Comparison of ENCODE assay signal across 19 mouse cellular contexts in the genomic region with DNA sequence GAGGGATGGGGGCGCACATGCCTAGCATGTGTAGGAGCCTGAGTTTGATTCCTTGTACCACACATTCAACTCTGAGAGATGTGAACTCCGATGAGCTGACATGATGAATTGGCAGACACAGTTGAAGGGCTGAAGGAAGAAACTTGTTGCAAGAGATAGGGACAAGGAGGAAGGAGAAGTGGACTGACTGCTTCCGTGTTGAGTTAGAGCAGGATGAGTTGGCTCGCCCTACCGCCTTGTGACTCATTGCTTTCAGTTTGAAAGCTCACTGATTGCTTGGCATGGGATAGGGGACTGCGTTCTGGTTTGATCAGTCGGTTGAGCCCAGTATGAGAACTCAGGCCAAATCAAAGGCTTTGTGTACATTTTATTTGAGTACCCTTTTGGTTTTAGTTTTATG. TPM values are rescaled to one million over a fixed set of nuclear protein-coding genes. Genes with fewer than 3 reads are reported as not detected.
DNase-seq lines count a peak whose midpoint lies in the region; ATAC-seq and TF ChIP-seq lines count a peak whose summit lies in the region.
"Had no signal": no experiment of that assay in that cellular context is flagged by ENCODE, and none has a peak within 500 bp of the region (broad histone marks: within the 10 kb centered on the region; RNA-seq: fewer than 3 reads in every experiment).

No protein-coding gene starts in this region.

- H3K4me3 ChIP-seq in lung, adult 2 months (replicated peaks; ENCODE audit: extremely low read depth, low read depth, low read length), result no peak overlapping the region
- no peak overlapping the region for H3K4me3 ChIP-seq in midbrain, embryonic 13.5 days (replicated peaks)
- H3K4me3 ChIP-seq: erythroblast, embryonic 14.5 days; liver, embryonic 12.5 days had no signal

- no peak overlapping the region for H3K4me2 ChIP-seq in midbrain, embryonic 13.5 days (replicated peaks)
- H3K4me2 ChIP-seq: hindbrain, embryonic 14.5 days; liver, embryonic 12.5 days had no signal

- peaks cover 2% of the 10 kb centered on the region; the same call in 1 of the 2 replicates for H3K36me3 ChIP-seq in midbrain, embryonic 13.5 days
- H3K36me3 ChIP-seq: liver, embryonic 12.5 days had no signal

- no peak overlapping the region for H3K9ac ChIP-seq in midbrain, embryonic 13.5 days (replicated peaks)
- H3K9ac ChIP-seq: forebrain, postnatal 0 days; hindbrain, embryonic 14.5 days; liver, embryonic 12.5 days had no signal

- peak; percentile 27 for DNase-seq in adrenal gland, adult 2 months
- DNase-seq in adrenal gland, postnatal 4 days (ENCODE audit: low spot score in 2 of 2), result no peak
- DNase-seq in lung, postnatal 36 days, result peak; percentile 53
- DNase-seq in lung, adult 2 months, result no peak
- DNase-seq in thymus, adult 18-20 months, result no peak
- DNase-seq: cerebellum, postnatal 10 days; forebrain, postnatal 0 days; gastrocnemius, postnatal 36 days; lung, postnatal 10 days; midbrain, embryonic 14.5 days; right cerebral cortex, postnatal 14 days had no signal

- no peaks in the 10 kb centered on the region for H3K4me1 ChIP-seq in lung, adult 2 months (ENCODE audit: control insufficient read depth, insufficient read depth, low read length)
- no peaks in the 10 kb centered on the region for H3K4me1 ChIP-seq in midbrain, embryonic 13.5 days (replicated peaks)
- H3K4me1 ChIP-seq: liver, embryonic 12.5 days had no signal

- no peaks in the 10 kb centered on the region for H3K9me3 ChIP-seq in midbrain, embryonic 13.5 days
- H3K9me3 ChIP-seq: liver, embryonic 12.5 days had no signal

- TF ChIP-seq CTCF in lung, adult 2 months (IDR thresholded peaks at IDR 0.05; ENCODE audit: insufficient read depth, low read length), result no peak

- ATAC-seq in megakaryocyte, adult 5-6 weeks (ENCODE audit: poor library complexity, severe bottlenecking), result peak; percentile 93
- no peak for ATAC-seq in erythroblast, adult 5-6 weeks (replicated peaks; ENCODE audit: low FRiP score, poor library complexity, severe bottlenecking)
- ATAC-seq in midbrain, embryonic 13.5 days, result no peak
- ATAC-seq: forebrain, postnatal 0 days; intestine, postnatal 0 days; liver, embryonic 12.5 days had no signal

- no peak overlapping the region for H3K27ac ChIP-seq in midbrain, embryonic 13.5 days
- H3K27ac ChIP-seq: hindbrain, embryonic 14.5 days; kidney, postnatal 0 days; liver, embryonic 12.5 days had no signal

- WGBS in lung, adult 2 months, result 68% methylated on average over 7 of the region's 7 CpGs
- WGBS in midbrain, embryonic 13.5 days, result 96% methylated on average over 7 of the region's 7 CpGs

- no peak for TF ChIP-seq POLR2A in lung, adult 2 months (IDR thresholded peaks at IDR 0.05; ENCODE audit: borderline replicate concordance, extremely low read depth, low read depth, low read length)

- H3K27me3 ChIP-seq in midbrain, embryonic 13.5 days, result no peaks in the 10 kb centered on the region
- H3K27me3 ChIP-seq: liver, embryonic 12.5 days had no signal

RNA-seq across cellular contexts. Expression of gene Snx10, which starts 34.6 kb away (rescaled TPM):
- total RNA-seq in adrenal gland, adult 2 months (2021), result 10 to 100 TPM; 36.2 to 69.2 TPM
- 0.81 and 0.95 TPM in 2 replicates for polyA plus RNA-seq in adrenal gland, adult 2 months (2012; rRNA removed)
- 10 to 100 TPM; 14.5 TPM for total RNA-seq in adrenal gland, postnatal 4 days (2021)
- polyA plus RNA-seq in lung, adult 2 months (2012; rRNA removed), result 2.6 and 4.0 TPM in 2 replicates
- total RNA-seq in megakaryocyte, adult 5-6 weeks (2015), result 126 and 133 TPM in 2 replicates
- total RNA-seq in megakaryocyte, adult 5-6 weeks (2017), result 114 and 125 TPM in 2 replicates
- total RNA-seq in erythroblast, adult 5-6 weeks (2015; ENCODE audit: low replicate concordance), result 17.8 and 21.7 TPM in 2 replicates
- total RNA-seq in erythroblast, adult 5-6 weeks (2017; ENCODE audit: low replicate concordance), result 14.5 and 15.3 TPM in 2 replicates
- 48.7 and 49.6 TPM in 2 replicates for polyA plus RNA-seq in midbrain, embryonic 13.5 days (2015; fragmentation: Nextera tagmentation; extraction: Ambion mirVana)
- polyA plus RNA-seq: erythroblast, embryonic 14.5 days had no signal

Comparison
In these comparisons a context has a peak if more than half of its experiments do, and no peak if none do; other contexts are left out.
1. DNase-seq: peak in adrenal gland, adult 2 months (single experiment) and lung, postnatal 36 days (single experiment); none in adrenal gland, postnatal 4 days (0 of 2), lung, adult 2 months (single experiment) and thymus, adult 18-20 months (0 of 2).